Mouse (Mus musculus): ENCODE results near the gene Pls3. TPM values are rescaled to one million over a fixed set of nuclear protein-coding genes. Genes with fewer than 3 reads are reported as not detected.
A peak's percentile ranks its signal among the peaks of the same experiment; 100 is the strongest.
"Not testable (repeated sequence)": the region's sequence is repeated elsewhere in the genome, so short reads cannot be mapped to it uniquely, and the experiment has no call there.

Pls3 gene
- polyA plus RNA-seq, 1 experiment from 2014 or later, result 64.2 TPM

DNA sequence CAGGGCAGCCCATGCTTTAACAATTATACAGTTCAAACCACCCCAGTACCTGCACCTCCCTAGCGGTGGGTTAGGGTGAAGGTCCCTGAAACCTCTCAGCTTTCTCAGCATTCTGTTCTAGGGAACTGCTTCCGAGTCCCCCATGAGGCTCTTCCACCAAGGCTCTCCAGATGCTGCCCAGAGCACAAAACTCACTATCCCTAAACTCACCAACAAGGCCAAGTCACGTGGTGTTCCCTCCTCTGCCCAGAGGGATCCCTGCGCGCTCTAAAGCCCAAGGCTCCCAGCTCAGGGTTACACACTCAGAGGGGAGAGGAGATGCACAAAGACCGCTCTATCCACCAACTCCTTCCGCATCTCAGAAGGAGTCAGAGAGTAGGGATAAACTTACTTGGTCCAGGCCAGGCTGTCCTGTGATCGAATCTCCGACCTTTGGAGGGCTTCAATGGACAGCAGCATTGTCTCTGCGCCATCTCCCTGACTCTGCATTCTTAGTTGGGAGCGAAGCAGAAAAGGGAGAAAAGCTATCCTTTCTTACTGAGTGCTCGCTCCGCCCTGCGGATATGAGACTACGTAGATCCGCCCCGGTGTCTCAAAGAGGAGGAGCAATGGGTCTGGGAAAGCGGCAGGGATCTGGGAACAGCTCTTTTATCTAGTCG is 110.7 kb downstream of the Pls3 start:
- WGBS, result 22% methylated on average over 19 of the region's 19 CpGs
- H3K27ac ChIP-seq, result peak overlapping the region; percentile 87
- peak; percentile 97 for ATAC-seq (ENCODE audit: low FRiP score)
- peak overlapping the region; percentile 45 for H3K4me3 ChIP-seq
- H3K4me1 ChIP-seq, result peaks cover 5% of the 10 kb centered on the region; the same call in 1 of the 2 replicates
- peak overlapping the region; percentile 54 for H3K4me2 ChIP-seq (replicated peaks)
- peak overlapping the region; percentile 68 for H3K9ac ChIP-seq
- no peaks in the 10 kb centered on the region for H3K9me3 ChIP-seq (replicated peaks)
- H3K27me3 ChIP-seq, result no peaks in the 10 kb centered on the region
- H3K36me3 ChIP-seq, result no peaks in the 10 kb centered on the region

GRCm38 (mm10) chrX:75759461-75759860 is 115.5 kb downstream of the Pls3 start:
- WGBS, result 86% methylated on average over 2 of the region's 2 CpGs
- not testable (repeated sequence) for H3K27ac ChIP-seq; H3K36me3 ChIP-seq; H3K4me3 ChIP-seq; H3K9ac ChIP-seq; H3K9me3 ChIP-seq (replicated peaks); ATAC-seq (ENCODE audit: low FRiP score); H3K4me1 ChIP-seq; H3K27me3 ChIP-seq; H3K4me2 ChIP-seq (replicated peaks)

- 71% methylated on average over 12 of the region's 12 CpGs for WGBS
- ATAC-seq (ENCODE audit: low FRiP score); H3K4me3 ChIP-seq: not testable (repeated sequence)
Measured at GRCm38 (mm10) chrX:75759036-75759435, 115.9 kb downstream of the Pls3 start.

GRCm38 (mm10) chrX:75757966-75758365 is 117.0 kb downstream of the Pls3 start:
- not testable (repeated sequence) for H3K9ac ChIP-seq; H3K4me2 ChIP-seq (replicated peaks); H3K27me3 ChIP-seq; H3K27ac ChIP-seq; H3K9me3 ChIP-seq (replicated peaks); H3K4me3 ChIP-seq; ATAC-seq (ENCODE audit: low FRiP score); H3K36me3 ChIP-seq; H3K4me1 ChIP-seq
- WGBS, result 80% methylated on average over 14 of the region's 14 CpGs

More at GRCm38 (mm10) chrX:75759036-75759435, 115.9 kb downstream of the Pls3 start:
- not testable (repeated sequence) for H3K9ac ChIP-seq; H3K36me3 ChIP-seq; H3K4me1 ChIP-seq; H3K27me3 ChIP-seq; H3K9me3 ChIP-seq (replicated peaks); H3K27ac ChIP-seq; H3K4me2 ChIP-seq (replicated peaks)

GRCm38 (mm10) chrX:75754531-75754930 is 120.5 kb downstream of the Pls3 start:
- not testable (repeated sequence) for H3K4me3 ChIP-seq; H3K36me3 ChIP-seq; ATAC-seq (ENCODE audit: low FRiP score)

GRCm38 (mm10) chrX:75750126-75750725 is 124.8 kb downstream of the Pls3 start:
- not testable (repeated sequence) for ATAC-seq (ENCODE audit: low FRiP score); H3K9ac ChIP-seq; H3K9me3 ChIP-seq (replicated peaks); H3K27ac ChIP-seq; H3K4me3 ChIP-seq; H3K36me3 ChIP-seq; H3K27me3 ChIP-seq; H3K4me1 ChIP-seq; H3K4me2 ChIP-seq (replicated peaks)
- 53% methylated on average over 6 of the region's 12 CpGs for WGBS

More at GRCm38 (mm10) chrX:75754531-75754930, 120.5 kb downstream of the Pls3 start:
- H3K9ac ChIP-seq; H3K27me3 ChIP-seq; H3K27ac ChIP-seq; H3K4me2 ChIP-seq (replicated peaks); H3K9me3 ChIP-seq (replicated peaks); H3K4me1 ChIP-seq: not testable (repeated sequence)

GRCm38 (mm10) chrX:75749312-75749711 is 125.7 kb downstream of the Pls3 start:
- not testable (repeated sequence) for ATAC-seq (ENCODE audit: low FRiP score); H3K27ac ChIP-seq; H3K4me3 ChIP-seq; H3K9ac ChIP-seq; H3K9me3 ChIP-seq (replicated peaks); H3K36me3 ChIP-seq; H3K4me1 ChIP-seq; H3K4me2 ChIP-seq (replicated peaks); H3K27me3 ChIP-seq
- 57% methylated on average over 10 of the region's 10 CpGs for WGBS

- H3K36me3 ChIP-seq; H3K27me3 ChIP-seq; H3K4me3 ChIP-seq; H3K4me1 ChIP-seq; H3K4me2 ChIP-seq (replicated peaks); H3K9me3 ChIP-seq (replicated peaks); H3K27ac ChIP-seq; H3K9ac ChIP-seq; ATAC-seq (ENCODE audit: low FRiP score): not testable (repeated sequence)
- WGBS, result 58% methylated on average over 14 of the region's 14 CpGs
Measured at GRCm38 (mm10) chrX:75744466-75744865, 130.5 kb downstream of the Pls3 start.

- H3K27me3 ChIP-seq; H3K4me3 ChIP-seq; ATAC-seq (ENCODE audit: low FRiP score); H3K27ac ChIP-seq; H3K36me3 ChIP-seq; H3K9me3 ChIP-seq (replicated peaks); H3K9ac ChIP-seq; H3K4me2 ChIP-seq (replicated peaks); H3K4me1 ChIP-seq: not testable (repeated sequence)
- 67% methylated on average over 4 of the region's 8 CpGs for WGBS
Measured at GRCm38 (mm10) chrX:75739464-75739863, 135.5 kb downstream of the Pls3 start.

Data from hindbrain, embryonic 12.5 days (tissue).